Mouse (Mus musculus): Measurements from ENCODE around the gene Ttyh2.
"Not testable (repeated sequence)": the region's sequence is repeated elsewhere in the genome, so short reads cannot be mapped to it uniquely, and the experiment has no call there.

The Ttyh2 gene

GRCm38 (mm10) chr11:114657737-114658136 is 17.5 kb upstream of the Ttyh2 start:
- DNase-seq (ENCODE audit: low read depth in 2 of 2, low spot score in 2 of 2), result peak; percentile 54 to 56

- no peak for DNase-seq (ENCODE audit: low read depth in 2 of 2, low spot score in 2 of 2)
Observed at GRCm38 (mm10) chr11:114662161-114662560, 13.1 kb upstream of the Ttyh2 start.

- peak; percentile 39 to 66 for DNase-seq (ENCODE audit: low read depth in 2 of 2, low spot score in 2 of 2)
Observed at GRCm38 (mm10) chr11:114662746-114663362, 12.4 kb upstream of the Ttyh2 start.

- DNase-seq (ENCODE audit: low read depth in 2 of 2, low spot score in 2 of 2), result no peak
Observed at GRCm38 (mm10) chr11:114664164-114664563, 11.1 kb upstream of the Ttyh2 start.

GRCm38 (mm10) chr11:114665463-114665862 is 9.8 kb upstream of the Ttyh2 start:
- DNase-seq (ENCODE audit: low read depth in 2 of 2, low spot score in 2 of 2), result no peak

- no peak for DNase-seq (ENCODE audit: low read depth in 2 of 2, low spot score in 2 of 2)
Observed at GRCm38 (mm10) chr11:114666786-114667185, 8.4 kb upstream of the Ttyh2 start.

GRCm38 (mm10) chr11:114667236-114667931 is 7.8 kb upstream of the Ttyh2 start:
- no peak for DNase-seq (ENCODE audit: low read depth in 2 of 2, low spot score in 2 of 2)

- DNase-seq (ENCODE audit: low read depth in 2 of 2, low spot score in 2 of 2), result peak; percentile 38 to 44
Observed at GRCm38 (mm10) chr11:114667932-114668285, 7.3 kb upstream of the Ttyh2 start.

GRCm38 (mm10) chr11:114668301-114668710 is 6.9 kb upstream of the Ttyh2 start, which contains the start of gene Rpl38:
Gene Rpl38 (plus strand): TSS chr11:114668524.
- DNase-seq (ENCODE audit: low read depth in 2 of 2, low spot score in 2 of 2), result peak; percentile 93 to 94

GRCm38 (mm10) chr11:114668741-114669623 is 6.2 kb upstream of the Ttyh2 start:
- peak; percentile 72 to 83 for DNase-seq (ENCODE audit: low read depth in 2 of 2, low spot score in 2 of 2)

- peak in 1 of 2 experiments; percentile 20 for DNase-seq (ENCODE audit: low read depth in 2 of 2, low spot score in 2 of 2)
Observed at GRCm38 (mm10) chr11:114669651-114670168, 5.5 kb upstream of the Ttyh2 start.

- no peak for DNase-seq (ENCODE audit: low read depth in 2 of 2, low spot score in 2 of 2)
Observed at GRCm38 (mm10) chr11:114671147-114671546, 4.1 kb upstream of the Ttyh2 start.

- peak in 1 of 2 experiments; percentile 46 for DNase-seq (ENCODE audit: low read depth in 2 of 2, low spot score in 2 of 2)
Observed at GRCm38 (mm10) chr11:114672794-114673718, 2.2 kb upstream of the Ttyh2 start.

- no peak for DNase-seq (ENCODE audit: low read depth in 2 of 2, low spot score in 2 of 2)
Observed at GRCm38 (mm10) chr11:114673719-114674050, 1.5 kb upstream of the Ttyh2 start.

- DNase-seq (ENCODE audit: low read depth in 2 of 2, low spot score in 2 of 2), result no peak
Observed at GRCm38 (mm10) chr11:114674180-114674579, 1.1 kb upstream of the Ttyh2 start.

GRCm38 (mm10) chr11:114674796-114675195 is 435 bp upstream of the Ttyh2 start:
- DNase-seq (ENCODE audit: low read depth in 2 of 2, low spot score in 2 of 2), result not testable (repeated sequence)

- no peak for DNase-seq (ENCODE audit: low read depth in 2 of 2, low spot score in 2 of 2)
Observed at GRCm38 (mm10) chr11:114675826-114676401, 683 bp downstream of the Ttyh2 start.

GRCm38 (mm10) chr11:114676431-114676830 is 1.2 kb downstream of the Ttyh2 start:
- DNase-seq (ENCODE audit: low read depth in 2 of 2, low spot score in 2 of 2), result no peak

- DNase-seq (ENCODE audit: low read depth in 2 of 2, low spot score in 2 of 2), result no peak
Observed at GRCm38 (mm10) chr11:114676896-114677530, 1.8 kb downstream of the Ttyh2 start.

GRCm38 (mm10) chr11:114679582-114679981 is 4.4 kb downstream of the Ttyh2 start:
- DNase-seq (ENCODE audit: low read depth in 2 of 2, low spot score in 2 of 2), result no peak

Measured in CD8-positive naive resting alpha-beta T cell, adult 2 months (primary cell).